Mouse (Mus musculus) thymus, adult 2 months (tissue): Measurements from ENCODE around the gene Ube2d2b. TPM values are rescaled to one million over a fixed set of nuclear protein-coding genes. Genes with fewer than 3 reads are reported as not detected.

ENCODE experiments used
- DNase-seq: peaks from one replicate; pipeline ENCODE4 v3.0.0; 2021
- H3K27ac ChIP-seq: fragments of 200-500 bp; 2 replicates; pipeline ENCODE4 v1.5.1; 2012; ENCODE audit warnings: low read length, control low read depth; ENCODE audit not compliant: control insufficient read depth, insufficient read depth
- H3K27me3 ChIP-seq: fragments of 200-500 bp; 2 replicates; pipeline ENCODE4 v1.6.1; 2012; ENCODE audit warnings: mild to moderate bottlenecking, low read length, moderate library complexity, mixed read lengths; ENCODE audit not compliant: control insufficient read depth, insufficient read depth
- H3K36me3 ChIP-seq: fragments of 200-500 bp; 2 replicates; pipeline ENCODE4 v1.6.1; 2012; ENCODE audit warnings: mild to moderate bottlenecking, low read length, moderate library complexity; ENCODE audit not compliant: control insufficient read depth, insufficient read depth
- H3K4me1 ChIP-seq: fragments of 200-500 bp; replicated peaks from 2 replicates; pipeline ENCODE4 v1.6.1; 2012; ENCODE audit warnings: low read length; ENCODE audit not compliant: control insufficient read depth, insufficient read depth
- H3K4me3 ChIP-seq: fragments of 200-500 bp; 2 replicates; pipeline ENCODE4 v1.5.1; 2012; ENCODE audit warnings: mild to moderate bottlenecking, low read length, control low read depth, moderate library complexity; ENCODE audit not compliant: control insufficient read depth, insufficient read depth
- CTCF ChIP-seq: fragments of 200-500 bp; IDR thresholded peaks from 2 replicates; pipeline ENCODE4 v1.5.1; 2012; ENCODE audit warnings: mild to moderate bottlenecking, control low read depth, low read length, moderate library complexity, borderline replicate concordance; ENCODE audit not compliant: control insufficient read depth, poor library complexity, insufficient read depth; ENCODE audit errors: extremely low read depth
- POLR2A ChIP-seq: fragments of 200-500 bp; IDR thresholded peaks from 2 replicates; pipeline ENCODE4 v1.6.1; 2012; ENCODE audit warnings: mild to moderate bottlenecking, low read length, control low read depth, moderate library complexity; ENCODE audit not compliant: control insufficient read depth, poor library complexity, insufficient read depth; ENCODE audit errors: extremely low read depth
- WGBS: fragments of 180-500 bp; shearing (Covaris S2); methylation state at CpG from one replicate; pipeline ENCODE4 v1.1.7; 2018; 5-methylcytosine and 5-hydroxymethylcytosine counted together
- polyA plus RNA-seq: library from polyadenylated mRNA; depleted of rRNA; stranded (reverse); fragments of >200 nt; gene quantifications from 2 replicates; pipeline ENCODE4 v1.2.3, GENCODE M21; 2012

Ube2d2b gene
- polyA plus RNA-seq, 1 experiment, result 0.11 TPM

- H3K27ac ChIP-seq, result no peak overlapping the region
- H3K4me3 ChIP-seq, result no peak overlapping the region
- no peaks in the 10 kb centered on the region for H3K36me3 ChIP-seq
- DNase-seq, result no peak
- TF ChIP-seq CTCF, result no peak
- no peak for TF ChIP-seq POLR2A
- peaks cover 4% of the 10 kb centered on the region; the same call in 1 of the 2 replicates for H3K4me1 ChIP-seq
- 49% methylated on average over 2 of the region's 2 CpGs for WGBS
- H3K27me3 ChIP-seq, result no peaks in the 10 kb centered on the region
Measured at GRCm38 (mm10) chr5:107866127-107867126, 36.5 kb downstream of the Ube2d2b start.

- DNase-seq, result peak; percentile 53
- Histone ChIP-seq H3K27me3 (no peaks in the 10 kb centered on the region), H3K4me3 (peak overlapping the region; percentile 86), H3K27ac (no peak overlapping the region), H3K36me3 (no peaks in the 10 kb centered on the region), H3K4me1 (peaks cover 4% of the 10 kb centered on the region)
- no peak for TF ChIP-seq POLR2A
- TF ChIP-seq CTCF, result no peak
- under 1% methylated on average over 81 of the region's 82 CpGs for WGBS
Measured at GRCm38 (mm10) chr5:107867970-107868904, 38.3 kb downstream of the Ube2d2b start.

GRCm38 (mm10) chr5:107868905-107869424 lies 39.1 kb downstream of the Ube2d2b start:
- peak overlapping the region; percentile 86 for H3K4me3 ChIP-seq
- peak; percentile 59 for DNase-seq
- H3K36me3 ChIP-seq, result no peaks in the 10 kb centered on the region
- H3K4me1 ChIP-seq, result peaks cover 4% of the 10 kb centered on the region
- H3K27me3 ChIP-seq, result no peaks in the 10 kb centered on the region
- no peak overlapping the region for H3K27ac ChIP-seq
- WGBS, result under 1% methylated on average over 58 of the region's 58 CpGs
- TF ChIP-seq CTCF (peak; percentile 24; the same call in 1 of the 2 replicates), POLR2A (no peak)

- DNase-seq, result no peak
- H3K4me1 ChIP-seq, result peaks cover 4% of the 10 kb centered on the region
- no peak overlapping the region for H3K27ac ChIP-seq
- H3K4me3 ChIP-seq, result no peak overlapping the region
- WGBS, result 45% methylated on average over 2 of the region's 2 CpGs
- H3K36me3 ChIP-seq, result no peaks in the 10 kb centered on the region
- no peaks in the 10 kb centered on the region for H3K27me3 ChIP-seq
- TF ChIP-seq CTCF (no peak), POLR2A (no peak)
Measured at GRCm38 (mm10) chr5:107869701-107870100, 39.8 kb downstream of the Ube2d2b start.

GRCm38 (mm10) chr5:107873330-107873729 lies 43.4 kb downstream of the Ube2d2b start:
- H3K27me3 ChIP-seq, result no peaks in the 10 kb centered on the region
- H3K27ac ChIP-seq, result no peak overlapping the region
- no peaks in the 10 kb centered on the region for H3K36me3 ChIP-seq
- no peak for DNase-seq
- H3K4me1 ChIP-seq, result peaks cover 2% of the 10 kb centered on the region
- 98% methylated on average over 6 of the region's 6 CpGs for WGBS
- no peak overlapping the region for H3K4me3 ChIP-seq
- TF ChIP-seq POLR2A, result no peak
- TF ChIP-seq CTCF, result no peak

GRCm38 (mm10) chr5:107873886-107874302 lies 44.0 kb downstream of the Ube2d2b start:
- H3K4me3 ChIP-seq, result no peak overlapping the region
- H3K27ac ChIP-seq, result no peak overlapping the region
- WGBS, result 80% methylated on average over 7 of the region's 7 CpGs
- no peaks in the 10 kb centered on the region for H3K27me3 ChIP-seq
- DNase-seq, result no peak
- no peaks in the 10 kb centered on the region; the same call in 1 of the 2 replicates for H3K4me1 ChIP-seq
- TF ChIP-seq POLR2A (no peak), CTCF (no peak)
- no peaks in the 10 kb centered on the region for H3K36me3 ChIP-seq
